ENCODE assay signal across 8 mouse cellular contexts in the genomic region with DNA sequence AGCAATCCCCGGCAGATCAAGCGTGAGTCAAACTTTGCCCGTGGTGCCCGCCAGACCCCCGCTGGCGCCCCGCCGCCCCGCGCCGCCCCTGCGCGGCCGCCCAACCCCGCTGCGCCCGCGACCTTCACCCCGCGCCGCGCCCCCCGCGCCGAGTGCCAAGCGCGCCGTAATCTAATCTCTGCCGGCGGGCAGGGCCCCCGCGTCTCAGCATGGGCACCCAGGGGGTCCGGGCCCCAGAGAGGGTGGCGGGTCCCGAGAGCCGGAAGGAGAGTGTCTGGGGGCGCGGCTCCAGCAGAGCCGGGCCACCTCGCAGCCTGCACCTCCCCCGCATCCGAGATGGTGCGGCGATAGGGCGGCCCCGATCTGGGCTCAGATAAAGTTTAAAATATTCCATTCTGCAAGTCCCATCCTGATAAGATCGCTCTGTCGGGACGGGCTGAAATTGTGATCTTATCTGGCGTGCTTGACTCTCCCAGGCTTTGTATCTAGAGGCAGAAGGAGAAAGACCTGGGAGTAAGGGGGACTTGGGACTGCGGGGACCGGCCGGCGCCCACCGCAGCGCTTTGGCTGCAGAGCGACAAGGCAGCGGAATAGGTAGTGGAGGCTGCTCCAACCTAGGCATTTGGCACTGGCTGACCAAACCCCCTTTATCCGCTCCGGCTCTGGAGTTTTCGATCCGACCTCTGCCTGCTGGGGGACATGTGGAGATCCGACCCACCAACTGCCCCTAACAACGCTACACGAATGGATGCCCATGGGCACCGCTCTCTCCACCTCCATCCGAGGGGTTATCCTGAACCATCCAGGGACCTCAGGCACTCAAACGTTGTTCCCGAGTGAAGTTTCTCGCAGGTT. TPM values are rescaled to one million over a fixed set of nuclear protein-coding genes. Genes with fewer than 3 reads are reported as not detected.
DNase-seq lines count a peak whose midpoint lies in the region; ATAC-seq and TF ChIP-seq lines count a peak whose summit lies in the region.

No protein-coding gene starts in this region.

- intact Hi-C loops in left cerebral cortex, postnatal 36 days (cut with DNase I), result no loop called here

- peak overlapping the region; percentile 74 for H3K4me3 ChIP-seq in brown adipose tissue, adult 24 weeks (ENCODE audit: insufficient read depth, low read depth, low read length)
- H3K4me3 ChIP-seq in heart, embryonic 10.5 days, result peak overlapping the region; percentile 95
- peak overlapping the region; percentile 80 for H3K4me3 ChIP-seq in kidney, embryonic 16.5 days (ENCODE audit: low read length)
- peak overlapping the region; percentile 57 for H3K4me3 ChIP-seq in testis, adult 2 months (ENCODE audit: control insufficient read depth, low read depth, low read length)

- peak overlapping the region; percentile 80 for H3K27ac ChIP-seq in brown adipose tissue, adult 24 weeks (replicated peaks; ENCODE audit: low read depth, low read length)
- H3K27ac ChIP-seq in heart, embryonic 10.5 days, result peak overlapping the region; percentile 95
- H3K27ac ChIP-seq in kidney, embryonic 16.5 days (ENCODE audit: low read length), result peak overlapping the region; percentile 74
- no peak overlapping the region for H3K27ac ChIP-seq in testis, adult 2 months (ENCODE audit: control insufficient read depth, insufficient read depth, low read depth, low read length)

- no peak for ATAC-seq in kidney, embryonic 16.5 days (ENCODE audit: low FRiP score, low TSS enrichment)

- H3K4me1 ChIP-seq in brown adipose tissue, adult 24 weeks (ENCODE audit: control insufficient read depth, insufficient read depth, insufficient read length, low read length), result peaks cover 9% of the 10 kb centered on the region
- H3K4me1 ChIP-seq in heart, embryonic 10.5 days, result peaks cover 65% of the 10 kb centered on the region
- peaks cover 54% of the 10 kb centered on the region for H3K4me1 ChIP-seq in kidney, embryonic 16.5 days (ENCODE audit: insufficient read depth, low read length)
- peaks cover 36% of the 10 kb centered on the region for H3K4me1 ChIP-seq in testis, adult 2 months (ENCODE audit: control insufficient read depth, insufficient read depth, low read length)

- H3K9me3 ChIP-seq in heart, embryonic 10.5 days, result no peaks in the 10 kb centered on the region
- no peaks in the 10 kb centered on the region for H3K9me3 ChIP-seq in kidney, embryonic 16.5 days (ENCODE audit: low read length)

- DNase-seq in left cerebral cortex, postnatal 36 days (ENCODE audit: low spot score in 2 of 2), result peak; percentile 28 to 36
- DNase-seq in left cerebral cortex, adult 11 months (ENCODE audit: low spot score), result no peak
- DNase-seq in heart, embryonic 10.5 days (ENCODE audit: low spot score), result no peak
- peak; percentile 37 for DNase-seq in lung, postnatal 36 days
- DNase-seq in frontal cortex, postnatal 25 days (ENCODE audit: low spot score in 2 of 2), result no peak

- H3K9ac ChIP-seq in kidney, embryonic 16.5 days (replicated peaks; ENCODE audit: low read length), result peak overlapping the region; percentile 79

- 0 out of 2 replicates have a peak, but pooled peaks cover 9% of the 10 kb centered on the region for H3K36me3 ChIP-seq in heart, embryonic 10.5 days
- H3K36me3 ChIP-seq in kidney, embryonic 16.5 days (ENCODE audit: insufficient read depth, low read length), result no peaks in the 10 kb centered on the region
- no peaks in the 10 kb centered on the region for H3K36me3 ChIP-seq in testis, adult 2 months (ENCODE audit: control insufficient read depth, insufficient read depth, low read length)

- 0 out of 2 replicates have a peak, but pooled peaks cover 11% of the 10 kb centered on the region for H3K27me3 ChIP-seq in heart, embryonic 10.5 days (ENCODE audit: insufficient read depth, poor library complexity, severe bottlenecking)
- 0 out of 2 replicates have a peak, but pooled peaks cover 4% of the 10 kb centered on the region for H3K27me3 ChIP-seq in kidney, embryonic 16.5 days (ENCODE audit: insufficient read depth, low read length)
- H3K27me3 ChIP-seq in testis, adult 2 months (ENCODE audit: control insufficient read depth, insufficient read depth, low read length), result no peaks in the 10 kb centered on the region

- no peak for TF ChIP-seq CTCF in testis, adult 2 months (IDR thresholded peaks at IDR 0.05; ENCODE audit: control insufficient read depth, insufficient read depth, insufficient replicate concordance, low read depth, low read length)

- WGBS in heart, embryonic 10.5 days, result under 1% methylated on average over 70 of the region's 70 CpGs
- under 1% methylated on average over 63 of the region's 70 CpGs for WGBS in kidney, embryonic 16.5 days

- no peak for TF ChIP-seq POLR2A in testis, adult 2 months (IDR thresholded peaks at IDR 0.05; ENCODE audit: control insufficient read depth, low read depth, low read length)

- H3K4me2 ChIP-seq in kidney, embryonic 16.5 days (replicated peaks; ENCODE audit: low read depth, low read length), result peak overlapping the region; percentile 93

RNA-seq across cellular contexts. Expression of gene Zfpm1, which starts 0.8 kb away (rescaled TPM):
- 10 to 100 TPM; 33.9 to 35.3 TPM for total RNA-seq in left cerebral cortex, postnatal 36 days (2021)
- polyA plus RNA-seq in brown adipose tissue, adult 24 weeks (2012; ENCODE audit: insufficient read depth, insufficient read length, missing spikeins), result 3.4 and 6.1 TPM in 2 replicates
- polyA plus RNA-seq in heart, embryonic 10.5 days (2016; fragmentation: Nextera tagmentation; extraction: Ambion mirVana), result 5.7 and 12.8 TPM in 2 replicates
- polyA plus RNA-seq in kidney, embryonic 16.5 days (2015; fragmentation: Nextera tagmentation; extraction: Ambion mirVana), result 1.5 and 1.6 TPM in 2 replicates
- 35.2 and 35.7 TPM in 2 replicates for polyA plus RNA-seq in testis, adult 2 months (2012; rRNA removed)

Comparison
In these comparisons a context has a peak if more than half of its experiments do, and no peak if none do; other contexts are left out.
1. DNase-seq: peak in left cerebral cortex, postnatal 36 days (2 of 2) and lung, postnatal 36 days (single experiment); none in left cerebral cortex, adult 11 months (single experiment), heart, embryonic 10.5 days (single experiment) and frontal cortex, postnatal 25 days (0 of 2).
2. Peak in every context shown above with its lines, with median percentiles within 50 percentile points of each other: H3K4me3 ChIP-seq.